Mouse (Mus musculus) embryonic facial prominence, embryonic 11.5 days (tissue): ENCODE results near the gene Slc25a31. TPM values are rescaled to one million over a fixed set of nuclear protein-coding genes. Genes with fewer than 3 reads are reported as not detected.

Source experiments
- ATAC-seq: fragments of 200-750 bp; cut with Nextera tagmentation; replicated peaks from 2 replicates; pipeline ENCODE4 v1.8.0; 2017; ENCODE audit warnings: low read depth; ENCODE audit not compliant: insufficient number of reproducible peaks, low FRiP score, low TSS enrichment
- DNase-seq: peaks from one replicate; pipeline ENCODE4 v3.0.0-alpha.2; 2015; ENCODE audit warnings: low spot score
- H3K27ac ChIP-seq: fragments of 300-500 bp; sonication (generic); replicated peaks from 2 replicates; pipeline ENCODE4 v1.5.1; 2014; ENCODE audit warnings: mild to moderate bottlenecking, low read depth, low read length, control low read depth
- H3K27me3 ChIP-seq: fragments of 300-500 bp; sonication (generic); 2 replicates; pipeline ENCODE4 v1.6.1; 2014; ENCODE audit warnings: mild to moderate bottlenecking, low read length, moderate library complexity, mixed read lengths; ENCODE audit not compliant: control insufficient read depth, insufficient read depth
- H3K36me3 ChIP-seq: fragments of 300-500 bp; sonication (generic); replicated peaks from 2 replicates; pipeline ENCODE4 v1.6.1; 2014; ENCODE audit warnings: low read depth, mild to moderate bottlenecking, low read length, moderate library complexity, mixed read lengths; ENCODE audit not compliant: control insufficient read depth, insufficient read depth
- H3K4me1 ChIP-seq: fragments of 300-500 bp; sonication (generic); 2 replicates; pipeline ENCODE4 v1.6.1; 2014; ENCODE audit warnings: low read length, mixed read lengths; ENCODE audit not compliant: control insufficient read depth, insufficient read depth
- H3K4me2 ChIP-seq: fragments of 300-500 bp; sonication (generic); 2 replicates; pipeline ENCODE4 v1.6.1; 2014; ENCODE audit warnings: low read depth, mild to moderate bottlenecking, control low read depth, low read length, moderate library complexity
- H3K4me3 ChIP-seq: fragments of 300-500 bp; sonication (generic); 2 replicates; pipeline ENCODE4 v1.5.1; 2014; ENCODE audit warnings: low read depth, low read length, control low read depth
- H3K9ac ChIP-seq: fragments of 300-500 bp; sonication (generic); replicated peaks from 2 replicates; pipeline ENCODE4 v1.6.1; 2014; ENCODE audit warnings: mild to moderate bottlenecking, control low read depth, low read length
- H3K9me3 ChIP-seq: fragments of 300-500 bp; sonication (generic); replicated peaks from 2 replicates; pipeline ENCODE4 v1.6.1; 2016; ENCODE audit warnings: mild to moderate bottlenecking, low read length, inconsistent platforms, mixed read lengths; ENCODE audit not compliant: control insufficient read depth
- WGBS: fragments of 180-500 bp; shearing (Covaris S2); extraction: QIAGEN DNeasy Blood & Tissue Kit; methylation state at CpG from one replicate; pipeline ENCODE4 v1.1.7; 2014; 5-methylcytosine and 5-hydroxymethylcytosine counted together
- polyA plus RNA-seq: library from polyadenylated mRNA; unstranded; fragments of >200 nt; fragmentation: Nextera tagmentation; extraction: Ambion mirVana; gene quantifications from 2 replicates; pipeline ENCODE4 v1.2.1, GENCODE M21; 2014

Slc25a31 gene
- polyA plus RNA-seq: 0.22 and 0.45 TPM in 2 replicates

GRCm38 (mm10) chr3:40708655-40709054 lies at the start of gene Slc25a31:
Slc25a31 (plus strand) TSS chr3:40708855.
- Histone ChIP-seq H3K27ac (no peak within 1 kb of the TSS), H3K9ac (no peak within 1 kb of the TSS), H3K4me3 (no peak within 1 kb of the TSS), H3K4me2 (no peak within 1 kb of the TSS), H3K36me3 (no peaks in the 10 kb centered on the region), H3K27me3 (no peaks in the 10 kb centered on the region), H3K4me1 (no peaks in the 10 kb centered on the region), H3K9me3 (no peaks in the 10 kb centered on the region)
- no peak for ATAC-seq
- DNase-seq: no peak
- WGBS: 88% methylated on average over 30 of the region's 30 CpGs

- ATAC-seq: no peak
These were observed 48.4 kb upstream of the Slc25a31 start for GRCm38 (mm10) chr3:40660231-40660630.

GRCm38 (mm10) chr3:40666109-40666508 lies 42.5 kb upstream of the Slc25a31 start:
- WGBS: 88% methylated on average over 4 of the region's 4 CpGs
- Histone ChIP-seq H3K36me3 (no peaks in the 10 kb centered on the region), H3K27me3 (no peaks in the 10 kb centered on the region)

More at GRCm38 (mm10) chr3:40660231-40660630, 48.4 kb upstream of the Slc25a31 start:
- Histone ChIP-seq H3K4me3 (no peak overlapping the region), H3K36me3 (no peaks in the 10 kb centered on the region), H3K27me3 (no peaks in the 10 kb centered on the region), H3K27ac (no peak overlapping the region), H3K9ac (no peak overlapping the region), H3K9me3 (no peaks in the 10 kb centered on the region), H3K4me2 (no peak overlapping the region), H3K4me1 (no peaks in the 10 kb centered on the region)
- DNase-seq: no peak
- 95% methylated on average over 2 of the region's 2 CpGs for WGBS

GRCm38 (mm10) chr3:40666861-40667719 lies 41.6 kb upstream of the Slc25a31 start:
- ATAC-seq (no peak), DNase-seq (no peak)
- H3K27me3 ChIP-seq: no peaks in the 10 kb centered on the region
- no peak overlapping the region for H3K27ac ChIP-seq
- 83% methylated on average over 8 of the region's 8 CpGs for WGBS
- H3K36me3 ChIP-seq: no peaks in the 10 kb centered on the region
- H3K9me3 ChIP-seq: no peaks in the 10 kb centered on the region
- H3K4me2 ChIP-seq: no peak overlapping the region
- no peak overlapping the region for H3K9ac ChIP-seq
- no peak overlapping the region for H3K4me3 ChIP-seq
- H3K4me1 ChIP-seq: no peaks in the 10 kb centered on the region

More at GRCm38 (mm10) chr3:40666109-40666508, 42.5 kb upstream of the Slc25a31 start:
- Histone ChIP-seq H3K4me2 (no peak overlapping the region), H3K4me3 (no peak overlapping the region), H3K4me1 (no peaks in the 10 kb centered on the region), H3K9me3 (no peaks in the 10 kb centered on the region), H3K9ac (no peak overlapping the region), H3K27ac (no peak overlapping the region)
- DNase-seq: no peak
- no peak for ATAC-seq

GRCm38 (mm10) chr3:40668889-40669288 lies 39.8 kb upstream of the Slc25a31 start:
- H3K27me3 ChIP-seq: no peaks in the 10 kb centered on the region
- no peaks in the 10 kb centered on the region for H3K9me3 ChIP-seq
- H3K4me2 ChIP-seq: no peak overlapping the region
- H3K9ac ChIP-seq: no peak overlapping the region
- H3K4me1 ChIP-seq: no peaks in the 10 kb centered on the region
- H3K27ac ChIP-seq: no peak overlapping the region
- H3K36me3 ChIP-seq: no peaks in the 10 kb centered on the region
- DNase-seq (no peak), ATAC-seq (no peak)
- WGBS: 72% methylated on average over 6 of the region's 6 CpGs
- no peak overlapping the region for H3K4me3 ChIP-seq

- Histone ChIP-seq H3K27ac (no peak overlapping the region), H3K9me3 (no peaks in the 10 kb centered on the region), H3K36me3 (no peaks in the 10 kb centered on the region), H3K27me3 (no peaks in the 10 kb centered on the region), H3K4me1 (no peaks in the 10 kb centered on the region), H3K4me3 (no peak overlapping the region), H3K9ac (no peak overlapping the region), H3K4me2 (no peak overlapping the region)
- no peak for ATAC-seq
- WGBS: 92% methylated on average over 3 of the region's 3 CpGs
- DNase-seq: no peak
These were observed 39.3 kb upstream of the Slc25a31 start for GRCm38 (mm10) chr3:40669395-40669794.

- H3K4me3 ChIP-seq: no peak overlapping the region
- H3K9me3 ChIP-seq: no peaks in the 10 kb centered on the region
- ATAC-seq (0 out of 2 replicates have a peak, but pooled peaks have one; percentile 48), DNase-seq (peak; percentile 7)
- no peak overlapping the region for H3K9ac ChIP-seq
- no peak overlapping the region for H3K27ac ChIP-seq
- no peaks in the 10 kb centered on the region for H3K27me3 ChIP-seq
- H3K4me2 ChIP-seq: no peak overlapping the region
- 59% methylated on average over 1 of the region's 1 CpGs for WGBS
- H3K36me3 ChIP-seq: no peaks in the 10 kb centered on the region
- H3K4me1 ChIP-seq: no peaks in the 10 kb centered on the region
These were observed 35.1 kb upstream of the Slc25a31 start for GRCm38 (mm10) chr3:40673515-40673914.

- Histone ChIP-seq H3K27me3 (no peaks in the 10 kb centered on the region), H3K9ac (no peak overlapping the region), H3K4me2 (no peak overlapping the region), H3K4me3 (no peak overlapping the region), H3K4me1 (no peaks in the 10 kb centered on the region), H3K9me3 (no peaks in the 10 kb centered on the region), H3K36me3 (no peaks in the 10 kb centered on the region), H3K27ac (no peak overlapping the region)
- peak; percentile 29 for DNase-seq
- WGBS: 29% methylated on average over 8 of the region's 8 CpGs
- no peak for ATAC-seq
These were observed 33.7 kb upstream of the Slc25a31 start for GRCm38 (mm10) chr3:40674873-40675405.
